Mouse (Mus musculus) neural tube, embryonic 14.5 days (tissue): ENCODE measurements around the gene Ttll6. TPM values are rescaled to one million over a fixed set of nuclear protein-coding genes. Genes with fewer than 3 reads are reported as not detected.

ENCODE experiments used
- ATAC-seq: fragments of 200-750 bp; cut with Nextera tagmentation; 2 replicates; pipeline ENCODE4 v1.8.0; 2017; ENCODE audit warnings: low read depth, mild to moderate bottlenecking, moderate TSS enrichment, moderate library complexity
- H3K27ac ChIP-seq: fragments of 300-500 bp; sonication (generic); 2 replicates; pipeline ENCODE4 v1.5.1; 2014; ENCODE audit warnings: low read depth, mild to moderate bottlenecking, control low read depth, low read length, moderate library complexity, mixed read lengths
- H3K27me3 ChIP-seq: fragments of 300-500 bp; sonication (generic); 2 replicates; pipeline ENCODE4 v1.6.1; 2014; ENCODE audit warnings: low read length; ENCODE audit not compliant: control insufficient read depth, insufficient read depth
- H3K36me3 ChIP-seq: fragments of 300-500 bp; sonication (generic); 2 replicates; pipeline ENCODE4 v1.6.1; 2014; ENCODE audit warnings: low read length, mixed read lengths; ENCODE audit not compliant: control insufficient read depth, insufficient read depth
- H3K4me1 ChIP-seq: fragments of 300-500 bp; sonication (generic); 2 replicates; pipeline ENCODE4 v1.6.1; 2014; ENCODE audit warnings: low read length; ENCODE audit not compliant: control insufficient read depth, insufficient read depth
- H3K4me2 ChIP-seq: fragments of 300-500 bp; sonication (generic); 2 replicates; pipeline ENCODE4 v1.6.1; 2014; ENCODE audit warnings: mild to moderate bottlenecking, low read depth, low read length, control low read depth
- H3K4me3 ChIP-seq: fragments of 300-500 bp; sonication (generic); 2 replicates; pipeline ENCODE4 v1.5.1; 2014; ENCODE audit warnings: low read depth, low read length, control low read depth, mixed read lengths
- H3K9ac ChIP-seq: fragments of 300-500 bp; sonication (generic); replicated peaks from 2 replicates; pipeline ENCODE4 v1.6.1; 2014; ENCODE audit warnings: low read depth, mild to moderate bottlenecking, control low read depth, low read length, mixed read lengths
- H3K9me3 ChIP-seq: fragments of 300-500 bp; sonication (generic); 2 replicates; pipeline ENCODE4 v1.6.1; 2016; ENCODE audit warnings: low read length; ENCODE audit not compliant: control insufficient read depth
- WGBS: fragments of 180-500 bp; shearing (Covaris S2); extraction: QIAGEN DNeasy Blood & Tissue Kit; methylation state at CpG from one replicate; pipeline ENCODE4 v1.1.7; 2014; 5-methylcytosine and 5-hydroxymethylcytosine counted together
- polyA plus RNA-seq: library from polyadenylated mRNA; unstranded; fragments of >200 nt; fragmentation: Nextera tagmentation; extraction: Ambion mirVana; gene quantifications from 2 replicates; pipeline ENCODE4 v1.2.1, GENCODE M21; 2014

The Ttll6 gene
- polyA plus RNA-seq, 1 experiment from 2014 or later, result 0.27 TPM

DNA sequence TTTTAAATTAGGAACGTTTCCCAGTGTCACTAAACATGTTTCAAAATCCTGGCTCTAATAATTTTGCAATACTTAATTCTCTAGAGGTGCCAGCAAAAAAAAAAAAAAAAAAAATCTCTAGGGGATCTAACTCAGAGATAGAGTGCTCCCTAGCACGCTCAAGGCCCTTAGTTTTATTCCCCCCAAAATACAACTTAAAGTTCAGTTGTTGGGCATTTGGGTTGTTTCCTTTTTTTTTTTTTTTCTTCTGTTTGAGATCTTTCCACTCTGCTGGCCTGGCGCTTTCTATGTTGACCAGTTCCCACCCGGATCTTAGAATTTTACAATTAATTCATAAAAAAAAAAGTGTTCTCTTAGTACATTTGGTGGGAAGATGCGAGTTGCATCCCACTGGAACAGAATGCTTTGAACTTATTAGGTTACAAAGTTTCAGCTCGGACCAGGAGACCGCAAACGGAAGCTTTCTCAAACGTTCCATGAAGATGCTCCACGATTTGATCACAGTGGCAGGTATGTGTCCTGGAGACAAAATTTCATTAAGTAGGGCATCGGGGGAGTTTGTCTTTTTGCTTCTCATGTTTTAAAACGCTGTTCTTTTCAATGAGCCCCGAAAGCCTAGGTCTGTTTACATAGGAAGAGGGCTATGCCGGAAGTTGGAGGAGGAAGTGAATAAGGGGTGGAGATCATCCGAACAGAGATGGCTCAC is 72.0 kb downstream of the Ttll6 start:
- H3K27ac ChIP-seq, result no peak overlapping the region
- no peak for ATAC-seq
- no peaks in the 10 kb centered on the region for H3K36me3 ChIP-seq
- no peak overlapping the region for H3K4me3 ChIP-seq
- H3K4me2 ChIP-seq, result no peak overlapping the region
- H3K9me3 ChIP-seq, result no peaks in the 10 kb centered on the region
- H3K4me1 ChIP-seq, result no peaks in the 10 kb centered on the region
- no peak overlapping the region for H3K9ac ChIP-seq
- peaks cover 53% of the 10 kb centered on the region for H3K27me3 ChIP-seq
- WGBS, result 4% methylated on average over 15 of the region's 15 CpGs

Other genes with a start within 250 kb of the Ttll6 start
- not detected in 2 replicates for gene B4galnt2, start 218.9 kb upstream of the Ttll6 start, polyA plus RNA-seq
- 3.0 and 5.9 TPM in 2 replicates for gene Igf2bp1, start 127.8 kb upstream of the Ttll6 start, polyA plus RNA-seq
- not detected in 2 replicates for gene Gip, start 109.2 kb upstream of the Ttll6 start, polyA plus RNA-seq
- 43.7 and 46.2 TPM in 2 replicates for gene Snf8, start 98.9 kb upstream of the Ttll6 start, polyA plus RNA-seq
- gene Ube2z, start 68.4 kb upstream of the Ttll6 start, polyA plus RNA-seq, result 26.2 and 34.6 TPM in 2 replicates
- gene Atp5g1, start 58.1 kb upstream of the Ttll6 start, polyA plus RNA-seq, result 854 and 1,068 TPM in 2 replicates
- gene Calcoco2, start 21.8 kb upstream of the Ttll6 start, polyA plus RNA-seq, result not detected in 2 replicates
- not detected in 2 replicates for gene Hoxb13, start 60.5 kb downstream of the Ttll6 start, polyA plus RNA-seq
- gene Hoxb9, start 137.7 kb downstream of the Ttll6 start, polyA plus RNA-seq, result 106 and 114 TPM in 2 replicates
- 78.6 and 120 TPM in 2 replicates for gene Hoxb8, start 148.1 kb downstream of the Ttll6 start, polyA plus RNA-seq
- 120 and 133 TPM in 2 replicates for gene Hoxb7, start 152.8 kb downstream of the Ttll6 start, polyA plus RNA-seq
- 138 and 141 TPM in 2 replicates for gene Hoxb6, start 158.7 kb downstream of the Ttll6 start, polyA plus RNA-seq
- 49.1 and 52.4 TPM in 2 replicates for gene Hoxb5, start 169.6 kb downstream of the Ttll6 start, polyA plus RNA-seq
- 3.4 and 4.1 TPM in 2 replicates for gene Hoxb4, start 184.5 kb downstream of the Ttll6 start, polyA plus RNA-seq
- gene Hoxb3, start 189.5 kb downstream of the Ttll6 start, polyA plus RNA-seq, result 13.5 and 13.9 TPM in 2 replicates
- 45.2 and 48.5 TPM in 2 replicates for gene Hoxb2, start 216.7 kb downstream of the Ttll6 start, polyA plus RNA-seq
- gene Hoxb1, start 232.0 kb downstream of the Ttll6 start, polyA plus RNA-seq, result 0.62 and 0.96 TPM in 2 replicates